Mouse (Mus musculus) CH12.LX (cell line): ENCODE results near the gene Rnf115. TPM values are rescaled to one million over a fixed set of nuclear protein-coding genes. Genes with fewer than 3 reads are reported as not detected.

Experiments
- DNase-seq: peaks from one replicate; pipeline ENCODE4 v3.0.0-alpha.2; 2013; ENCODE audit errors: extremely low read depth
- H3K27ac ChIP-seq: 2 replicates; pipeline ENCODE4 v1.5.1; 2012; ENCODE audit warnings: low read depth, mild to moderate bottlenecking, control low read depth, moderate library complexity; ENCODE audit not compliant: insufficient read depth
- H3K27me3 ChIP-seq: replicated peaks from 2 replicates; pipeline ENCODE3; 2012; ENCODE audit warnings: inconsistent platforms
- H3K36me3 ChIP-seq, 2 experiments: replicated peaks in 1 of 2; 2 replicates each; pipeline versions ENCODE3 to v1.6.1; 2012; ENCODE audit warnings: inconsistent platforms in 1 of 2, low read length in 1 of 2, mild to moderate bottlenecking in 1 of 2, mixed read lengths in 1 of 2, moderate library complexity in 1 of 2; ENCODE audit not compliant: control insufficient read depth in 1 of 2, insufficient read depth in 1 of 2
- H3K4me1 ChIP-seq, 2 experiments: 2 replicates each; pipeline ENCODE4 v1.6.1; 2012; ENCODE audit warnings: inconsistent platforms in 1 of 2, moderate library complexity in 1 of 2; ENCODE audit not compliant: insufficient read depth in 2 of 2, control insufficient read depth in 1 of 2
- H3K4me2 ChIP-seq: 2 replicates; pipeline ENCODE4 v1.6.1; 2012; ENCODE audit warnings: low read depth, mild to moderate bottlenecking, control low read depth; ENCODE audit not compliant: poor library complexity, insufficient read depth, severe bottlenecking
- H3K4me3 ChIP-seq, 3 experiments: fragments of 150-350 bp in 1 of 3; sonication (generic) in 1 of 3; replicated peaks in 1 of 3; 2 replicates each; pipeline versions ENCODE3 to v1.5.1; 2011 to 2012; ENCODE audit warnings: low read depth in 2 of 3, low read length in 2 of 3, mild to moderate bottlenecking in 2 of 3, moderate library complexity in 2 of 3, control low read depth in 1 of 3, improper control_type of control experiment in 1 of 3, inconsistent platforms in 1 of 3, mixed read lengths in 1 of 3; ENCODE audit not compliant: poor library complexity in 1 of 3
- H3K79me2 ChIP-seq: replicated peaks from 2 replicates; pipeline ENCODE4 v1.6.1; 2012; ENCODE audit warnings: mild to moderate bottlenecking, moderate library complexity; ENCODE audit not compliant: control insufficient read depth, poor library complexity, insufficient read depth, severe bottlenecking; ENCODE audit errors: extremely low read depth
- H3K9ac ChIP-seq: 2 replicates; pipeline ENCODE4 v1.6.1; 2012; ENCODE audit warnings: low read depth, mild to moderate bottlenecking, control low read depth, moderate library complexity; ENCODE audit not compliant: insufficient read depth
- H3K9me3 ChIP-seq: replicated peaks from 2 replicates; pipeline ENCODE3; 2012; ENCODE audit warnings: low read length, inconsistent platforms, mixed read lengths
- BHLHE40 ChIP-seq: IDR thresholded peaks from 2 replicates; pipeline ENCODE4 v1.6.1; 2011; ENCODE audit warnings: mild to moderate bottlenecking, low read depth, low read length, improper control_type of control experiment
- CHD1 ChIP-seq: IDR thresholded peaks from 2 replicates; pipeline ENCODE4 v1.6.1; 2012; ENCODE audit warnings: low read depth, low read length, improper control_type of control experiment, inconsistent platforms
- CHD2 ChIP-seq: IDR thresholded peaks from 2 replicates; pipeline ENCODE4 v1.6.1; 2011; ENCODE audit warnings: low read length, improper control_type of control experiment
- E2F4 ChIP-seq: IDR thresholded peaks from 2 replicates; pipeline ENCODE4 v1.6.1; 2011; ENCODE audit warnings: low read depth, low read length, improper control_type of control experiment; ENCODE audit not compliant: insufficient replicate concordance
- ELF1 ChIP-seq: IDR thresholded peaks from 2 replicates; pipeline ENCODE4 v1.6.1; 2014; ENCODE audit warnings: low read depth, mild to moderate bottlenecking, inconsistent platforms, low read length, improper control_type of control experiment
- EP300 ChIP-seq: IDR thresholded peaks from 2 replicates; pipeline ENCODE4 v1.6.1; 2011; ENCODE audit warnings: low read length, improper control_type of control experiment
- ETS1 ChIP-seq: conservative IDR thresholded peaks from 2 replicates; pipeline ENCODE4 v1.6.1; 2012; ENCODE audit warnings: low read depth, mild to moderate bottlenecking, inconsistent platforms, low read length, improper control_type of control experiment, moderate library complexity
- GABPA ChIP-seq: IDR thresholded peaks from 2 replicates; pipeline ENCODE4 v1.6.1; 2012; ENCODE audit warnings: low read depth, low read length, improper control_type of control experiment, inconsistent platforms; ENCODE audit not compliant: insufficient replicate concordance
- HCFC1 ChIP-seq: IDR thresholded peaks from 2 replicates; pipeline ENCODE4 v1.6.1; 2012; ENCODE audit warnings: low read depth, mild to moderate bottlenecking, inconsistent platforms, low read length, improper control_type of control experiment
- IRF4 ChIP-seq: IDR thresholded peaks from 2 replicates; pipeline ENCODE4 v1.6.1; 2014; ENCODE audit warnings: low read depth, mild to moderate bottlenecking, inconsistent platforms, low read length, improper control_type of control experiment
- JUN ChIP-seq: IDR thresholded peaks from 2 replicates; pipeline ENCODE4 v1.6.1; 2011; ENCODE audit warnings: low read depth, mild to moderate bottlenecking, low read length, improper control_type of control experiment, moderate library complexity; ENCODE audit not compliant: insufficient read depth
- JUND ChIP-seq: conservative IDR thresholded peaks from 2 replicates; pipeline ENCODE4 v1.6.1; 2011; ENCODE audit warnings: low read depth, low read length, improper control_type of control experiment
- KAT2A ChIP-seq: IDR thresholded peaks from 2 replicates; pipeline ENCODE4 v1.6.1; 2012; ENCODE audit warnings: low read length, improper control_type of control experiment, inconsistent platforms; ENCODE audit not compliant: insufficient replicate concordance
- MAFK ChIP-seq: IDR thresholded peaks from 2 replicates; pipeline ENCODE4 v1.6.1; 2011; ENCODE audit warnings: low read length, improper control_type of control experiment; ENCODE audit not compliant: insufficient replicate concordance
- MAZ ChIP-seq: IDR thresholded peaks from 2 replicates; pipeline ENCODE4 v1.6.1; 2012; ENCODE audit warnings: low read depth, mild to moderate bottlenecking, inconsistent platforms, low read length, improper control_type of control experiment, moderate library complexity
- MEF2A ChIP-seq: IDR thresholded peaks from 2 replicates; pipeline ENCODE4 v1.6.1; 2014; ENCODE audit warnings: low read depth, mild to moderate bottlenecking, inconsistent platforms, low read length, improper control_type of control experiment, borderline replicate concordance
- MXI1 ChIP-seq: IDR thresholded peaks from 2 replicates; pipeline ENCODE4 v1.6.1; 2011; ENCODE audit warnings: mild to moderate bottlenecking, low read depth, low read length, improper control_type of control experiment
- MYC ChIP-seq: IDR thresholded peaks from 2 replicates; pipeline ENCODE4 v1.6.1; 2011; ENCODE audit warnings: low read depth, mild to moderate bottlenecking, improper control_type of control experiment, low read length
- NELFE ChIP-seq: IDR thresholded peaks from 2 replicates; pipeline ENCODE4 v1.6.1; 2011; ENCODE audit warnings: low read depth, low read length, improper control_type of control experiment
- POLR2A ChIP-seq: IDR thresholded peaks from 2 replicates; pipeline ENCODE4 v1.6.1; 2011; ENCODE audit warnings: low read depth, mild to moderate bottlenecking, improper control_type of control experiment, low read length
- RAD21 ChIP-seq: IDR thresholded peaks from 2 replicates; pipeline ENCODE4 v1.6.1; 2011; ENCODE audit warnings: low read depth, mild to moderate bottlenecking, low read length, improper control_type of control experiment, moderate library complexity
- RCOR1 ChIP-seq: conservative IDR thresholded peaks from 2 replicates; pipeline ENCODE4 v1.6.1; 2012; ENCODE audit warnings: low read depth, mild to moderate bottlenecking, inconsistent platforms, low read length, improper control_type of control experiment
- SMC3 ChIP-seq: IDR thresholded peaks from 2 replicates; pipeline ENCODE4 v1.6.1; 2011; ENCODE audit warnings: low read depth, low read length, improper control_type of control experiment
- TBP ChIP-seq: conservative IDR thresholded peaks from 2 replicates; pipeline ENCODE4 v1.6.1; 2011; ENCODE audit warnings: low read depth, low read length, improper control_type of control experiment
- TCF12 ChIP-seq: IDR thresholded peaks from 2 replicates; pipeline ENCODE4 v1.6.1; 2014; ENCODE audit warnings: low read depth, mild to moderate bottlenecking, inconsistent platforms, low read length, improper control_type of control experiment
- UBTF ChIP-seq: IDR thresholded peaks from 2 replicates; pipeline ENCODE4 v1.6.1; 2012; ENCODE audit warnings: low read depth, mild to moderate bottlenecking, inconsistent platforms, low read length, improper control_type of control experiment, moderate library complexity
- USF1 ChIP-seq: IDR thresholded peaks from 2 replicates; pipeline ENCODE4 v1.6.1; 2014; ENCODE audit warnings: low read depth, mild to moderate bottlenecking, inconsistent platforms, low read length, improper control_type of control experiment
- USF2 ChIP-seq: conservative IDR thresholded peaks from 2 replicates; pipeline ENCODE4 v1.6.1; 2011; ENCODE audit warnings: low read depth, low read length, improper control_type of control experiment
- ZKSCAN1 ChIP-seq: IDR thresholded peaks from 2 replicates; pipeline ENCODE4 v1.6.1; 2012; ENCODE audit warnings: low read depth, inconsistent platforms, low read length, improper control_type of control experiment, borderline replicate concordance
- ZMIZ1 ChIP-seq: IDR thresholded peaks from 2 replicates; pipeline ENCODE4 v1.6.1; 2012; ENCODE audit warnings: low read depth, mild to moderate bottlenecking, inconsistent platforms, low read length, improper control_type of control experiment
- ZNF384 ChIP-seq: IDR thresholded peaks from 2 replicates; pipeline ENCODE4 v1.6.1; 2012; ENCODE audit warnings: low read depth, low read length, improper control_type of control experiment, inconsistent platforms
- dilution Hi-C: fragments of 300-500 bp; cut with MboI; formaldehyde crosslinking; loops from 2 replicates; pipeline ENCODE4 v1.14.3; 2020; ENCODE audit warnings: low sequenced_read_pairs; ENCODE audit not compliant: extremely low pct_unique_long_range_greater_than_20kb, extremely low pct_ligation_motif_present
- in situ Hi-C: fragments of 300-500 bp; cut with MboI; formaldehyde crosslinking; loops from 3 replicates; pipeline ENCODE4 v1.14.3; 2019; ENCODE audit warnings: low sequenced_read_pairs, low pct_ligation_motif_present, low pct_unique_long_range_greater_than_20kb, mixed read lengths
- polyA plus RNA-seq: library from polyadenylated mRNA; unstranded; fragments of >175 nt; gene quantifications from 2 replicates; pipeline ENCODE4 v1.2.1, GENCODE M21; 2012; ENCODE audit warnings: low read depth; ENCODE audit not compliant: insufficient read length
- total RNA-seq, 2 experiments: library from RNA; depleted of rRNA; stranded (reverse); fragments of 300-350 nt in 1 of 2; fragments of >200 nt in 1 of 2; gene quantifications; 2 replicates each; pipeline ENCODE4 v1.2.3; 2012 to 2014

The Rnf115 gene
- total and polyA plus RNA-seq, 3 experiments: 25.8 to 79.3 (median 64.7) TPM

GRCm38 (mm10) chr3:96828308-96828864 is 100.9 kb downstream of the Rnf115 start:
- dilution Hi-C loops (no loop called here), in situ Hi-C loops (no loop called here)
- no peak for TF ChIP-seq POLR2A
- TF ChIP-seq MAFK: no peak
- TF ChIP-seq SMC3: no peak
- TF ChIP-seq MAZ: no peak
- TF ChIP-seq HCFC1: no peak
- TF ChIP-seq GABPA: no peak
- TF ChIP-seq ZKSCAN1: no peak
- no peak for TF ChIP-seq TCF12
- TF ChIP-seq BHLHE40: no peak
- TF ChIP-seq KAT2A: no peak
- TF ChIP-seq ETS1: no peak
- no peak for TF ChIP-seq E2F4
- no peak for TF ChIP-seq MYC
- no peak for TF ChIP-seq MEF2A
- no peak for TF ChIP-seq EP300
- no peak for TF ChIP-seq CHD2
- TF ChIP-seq RCOR1: no peak
- no peak for TF ChIP-seq UBTF
- no peak for TF ChIP-seq NELFE
- Histone ChIP-seq H3K27me3 (no peaks in the 10 kb centered on the region), H3K9me3 (no peaks in the 10 kb centered on the region), H3K9ac (no peak overlapping the region), H3K36me3 (no peaks in the 10 kb centered on the region), H3K79me2 (no peaks in the 10 kb centered on the region), H3K4me2 (no peak overlapping the region), H3K4me3 (no peak overlapping the region), H3K27ac (no peak overlapping the region), H3K4me1 (no peaks in the 10 kb centered on the region)
- no peak for DNase-seq

- no peak for TF ChIP-seq HCFC1
- no peak for TF ChIP-seq JUND
- TF ChIP-seq POLR2A: no peak
- TF ChIP-seq ETS1: no peak
- no peak for TF ChIP-seq UBTF
- no peak for TF ChIP-seq TBP
- no peak for TF ChIP-seq ZNF384
- TF ChIP-seq ELF1: no peak
- no peak for TF ChIP-seq CHD1
- no peak for TF ChIP-seq RAD21
- no peak for TF ChIP-seq JUN
- no peak for TF ChIP-seq IRF4
- no peak for TF ChIP-seq ZMIZ1
- TF ChIP-seq CHD2: no peak
- no peak for TF ChIP-seq SMC3
- no peak for TF ChIP-seq USF2
- TF ChIP-seq GABPA: no peak
- TF ChIP-seq USF1: no peak
- TF ChIP-seq MXI1: no peak
- TF ChIP-seq RCOR1: no peak
- dilution Hi-C loops: no loop called here
- in situ Hi-C loops: no loop called here
- Histone ChIP-seq H3K79me2 (no peaks in the 10 kb centered on the region), H3K4me2 (no peak within 1 kb of the TSS), H3K27ac (no peak within 1 kb of the TSS), H3K4me1 (no peaks in the 10 kb centered on the region), H3K9ac (no peak within 1 kb of the TSS), H3K9me3 (no peaks in the 10 kb centered on the region), H3K27me3 (no peaks in the 10 kb centered on the region), H3K36me3 (no peaks in the 10 kb centered on the region), H3K4me3 (no peak within 1 kb of the TSS)
- DNase-seq: no peak
These were observed 101.5 kb downstream of the Rnf115 start, which contains the start of the genes Pdzk1 and Cd160 for GRCm38 (mm10) chr3:96828984-96829383. Gene Pdzk1, plus strand, starts transcription at chr3:96829284. Gene Cd160, minus strand, starts transcription at chr3:96829351.
